Mouse (Mus musculus): ENCODE data around the gene Unc119b. TPM values are rescaled to one million over a fixed set of nuclear protein-coding genes. Genes with fewer than 3 reads are reported as not detected.
"Not testable (repeated sequence)": the region's sequence is repeated elsewhere in the genome, so short reads cannot be mapped to it uniquely, and the experiment has no call there.

The Unc119b gene
- polyA plus RNA-seq, 1 experiment from 2014 or later = 17.6 TPM

DNA sequence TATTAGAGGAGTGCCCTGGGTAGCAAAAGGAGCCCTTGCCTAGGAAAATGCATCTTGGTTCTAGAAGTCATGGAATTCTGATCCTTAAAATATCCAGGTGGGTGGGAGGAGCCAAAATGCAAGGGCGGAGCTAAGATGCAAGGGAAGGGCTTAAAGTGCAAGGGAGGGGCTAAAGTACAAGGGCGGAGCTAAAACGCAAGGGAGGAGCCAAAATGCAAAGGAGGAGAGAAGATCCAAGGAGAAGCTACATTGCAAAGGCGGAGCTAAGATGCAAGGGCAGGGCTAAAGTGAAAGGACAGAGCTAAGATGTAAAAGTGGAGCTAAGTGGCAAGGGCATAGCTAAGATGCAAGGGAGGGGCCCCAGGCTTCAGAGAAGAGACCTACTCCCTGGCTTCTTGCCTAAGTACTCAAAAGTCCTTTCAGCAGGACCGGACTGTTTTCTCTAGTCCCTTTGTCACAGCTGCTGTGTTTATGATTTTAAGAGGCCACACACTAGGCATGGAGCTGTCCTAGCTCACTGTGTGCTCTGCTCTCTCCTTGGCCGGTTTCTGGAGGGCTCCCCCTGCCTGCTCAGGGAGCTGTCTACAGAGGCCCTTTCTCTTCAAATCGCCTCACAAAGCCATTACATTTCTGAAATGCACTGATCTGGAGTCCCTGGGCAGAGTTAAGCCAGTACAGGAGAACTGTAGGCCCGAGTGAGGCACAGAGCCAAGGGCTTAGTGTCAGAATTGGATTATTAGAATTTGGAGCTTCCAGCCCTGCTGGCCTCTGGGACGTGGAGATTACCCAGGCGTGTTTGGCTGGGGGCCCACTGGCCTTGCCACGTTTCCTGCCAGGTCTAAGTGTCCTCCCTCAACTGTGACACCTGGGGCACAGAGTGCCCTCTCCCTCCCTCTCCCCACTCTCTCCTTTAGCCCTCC is 31.4 kb upstream of the Unc119b start:
- Histone ChIP-seq H3K9me3 (replicated peaks) (no peaks in the 10 kb centered on the region), H3K4me1 (peaks cover 42% of the 10 kb centered on the region), H3K9ac (no peak overlapping the region), H3K36me3 (no peaks in the 10 kb centered on the region), H3K27me3 (replicated peaks) (no peaks in the 10 kb centered on the region), H3K4me2 (no peak overlapping the region), H3K4me3 (no peak overlapping the region), H3K27ac (peak overlapping the region; percentile 20; the same call in 1 of the 2 replicates)
- ATAC-seq = no peak
- WGBS (ENCODE audit: insufficient replicate concordance) = 58% methylated on average over 11 of the region's 11 CpGs

DNA sequence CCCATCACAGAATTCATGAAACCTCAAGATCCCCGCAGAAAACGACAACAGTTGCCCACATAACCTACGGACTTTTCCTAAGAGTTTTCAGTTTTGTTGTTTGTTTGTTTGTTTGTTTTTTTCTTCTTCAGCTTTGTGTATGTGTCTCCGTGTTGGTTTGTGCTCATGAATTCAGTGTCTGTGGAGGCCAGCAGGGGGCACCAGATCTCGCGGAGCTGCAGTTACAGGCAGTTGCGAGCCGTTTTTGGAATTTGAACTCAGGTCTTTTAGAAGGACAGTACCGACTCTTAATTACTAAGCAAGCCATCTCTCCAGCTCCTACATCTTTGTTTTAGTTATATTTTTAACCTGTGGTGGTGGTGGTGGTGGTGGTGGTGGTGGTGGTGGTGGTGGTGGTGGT is 30.6 kb upstream of the Unc119b start:
- no peak overlapping the region for H3K27ac ChIP-seq
- no peak overlapping the region for H3K4me3 ChIP-seq
- H3K27me3 ChIP-seq (replicated peaks) = no peaks in the 10 kb centered on the region
- H3K36me3 ChIP-seq = no peaks in the 10 kb centered on the region
- no peak for ATAC-seq
- 47% methylated on average over 9 of the region's 9 CpGs for WGBS (ENCODE audit: insufficient replicate concordance)
- H3K4me2 ChIP-seq = no peak overlapping the region
- H3K9me3 ChIP-seq (replicated peaks) = no peaks in the 10 kb centered on the region
- H3K4me1 ChIP-seq = peaks cover 50% of the 10 kb centered on the region
- H3K9ac ChIP-seq = no peak overlapping the region

DNA sequence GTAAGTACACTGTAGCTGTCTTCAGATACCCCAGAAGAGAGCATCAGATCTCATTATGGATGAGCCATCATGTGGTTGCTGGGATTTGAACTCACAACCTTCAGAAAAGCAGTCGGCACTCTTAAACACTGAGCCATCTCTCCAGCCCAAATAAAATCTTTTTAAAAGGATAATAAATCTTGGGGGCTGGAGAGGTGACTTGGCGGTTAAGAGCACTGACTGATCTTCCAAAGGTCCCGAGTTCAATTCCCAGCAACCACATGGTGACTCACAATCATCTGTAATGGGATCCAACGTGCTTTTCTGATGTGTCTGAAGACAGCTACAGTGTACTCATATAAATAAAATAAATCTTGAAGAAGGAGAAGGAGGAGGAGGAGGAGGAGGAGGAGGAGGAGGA is 29.7 kb upstream of the Unc119b start:
- not testable (repeated sequence) for H3K27me3 ChIP-seq (replicated peaks); H3K9ac ChIP-seq; H3K4me2 ChIP-seq; ATAC-seq; H3K27ac ChIP-seq; H3K9me3 ChIP-seq (replicated peaks); H3K4me3 ChIP-seq; H3K36me3 ChIP-seq
- 71% methylated on average over 4 of the region's 4 CpGs for WGBS (ENCODE audit: insufficient replicate concordance)
- H3K4me1 ChIP-seq = peaks cover 57% of the 10 kb centered on the region

DNA sequence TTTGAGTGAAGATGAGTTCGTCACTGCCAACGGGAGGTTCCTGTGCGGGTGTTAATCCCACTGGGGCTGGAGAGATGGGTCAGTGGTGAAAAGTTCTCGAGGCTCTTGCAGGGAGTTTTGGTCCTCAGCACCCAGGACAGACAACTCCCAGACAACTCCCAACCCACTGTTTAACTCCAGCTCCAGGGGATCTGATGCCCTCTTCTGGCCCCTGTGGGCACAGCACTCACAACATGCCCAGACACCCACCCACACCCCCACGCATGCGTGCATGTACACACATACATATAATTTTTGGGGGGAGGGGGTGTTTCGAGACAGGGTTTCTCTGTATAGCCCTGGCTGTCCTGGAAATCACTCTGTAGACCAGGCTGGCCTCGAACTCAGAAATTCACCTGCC is 28.8 kb upstream of the Unc119b start:
- 40% methylated on average over 8 of the region's 8 CpGs for WGBS (ENCODE audit: insufficient replicate concordance)
- H3K4me2 ChIP-seq = peak overlapping the region; percentile 19; the same call in 1 of the 2 replicates
- H3K4me3 ChIP-seq = no peak overlapping the region
- no peaks in the 10 kb centered on the region for H3K9me3 ChIP-seq (replicated peaks)
- no peak overlapping the region for H3K9ac ChIP-seq
- no peak overlapping the region for H3K27ac ChIP-seq
- H3K36me3 ChIP-seq = no peaks in the 10 kb centered on the region
- H3K4me1 ChIP-seq = peaks cover 65% of the 10 kb centered on the region
- ATAC-seq = no peak
- H3K27me3 ChIP-seq (replicated peaks) = no peaks in the 10 kb centered on the region

DNA sequence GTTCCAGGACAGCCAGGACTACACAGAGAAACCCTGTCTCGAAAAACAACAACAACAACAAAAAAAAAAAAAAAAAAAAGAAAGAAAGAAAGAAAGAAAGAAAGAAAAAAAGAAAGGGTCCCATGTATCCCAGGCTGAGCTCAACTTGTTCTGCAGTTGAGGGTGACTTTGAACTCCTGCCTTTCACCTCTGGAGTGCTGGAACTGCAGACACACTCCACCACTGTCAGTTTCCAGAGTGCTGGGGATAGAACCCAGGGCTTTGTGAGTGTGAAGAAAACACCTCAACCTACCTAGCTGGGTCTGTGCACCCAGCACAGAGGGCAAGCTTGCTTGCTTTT is 27.1 kb upstream of the Unc119b start:
- H3K9me3 ChIP-seq (replicated peaks); H3K27me3 ChIP-seq (replicated peaks); H3K4me3 ChIP-seq; H3K4me2 ChIP-seq; H3K36me3 ChIP-seq; ATAC-seq; H3K9ac ChIP-seq; H3K27ac ChIP-seq: not testable (repeated sequence)
- H3K4me1 ChIP-seq = peaks cover 61% of the 10 kb centered on the region
- 86% methylated on average over 1 of the region's 1 CpGs for WGBS (ENCODE audit: insufficient replicate concordance)

DNA sequence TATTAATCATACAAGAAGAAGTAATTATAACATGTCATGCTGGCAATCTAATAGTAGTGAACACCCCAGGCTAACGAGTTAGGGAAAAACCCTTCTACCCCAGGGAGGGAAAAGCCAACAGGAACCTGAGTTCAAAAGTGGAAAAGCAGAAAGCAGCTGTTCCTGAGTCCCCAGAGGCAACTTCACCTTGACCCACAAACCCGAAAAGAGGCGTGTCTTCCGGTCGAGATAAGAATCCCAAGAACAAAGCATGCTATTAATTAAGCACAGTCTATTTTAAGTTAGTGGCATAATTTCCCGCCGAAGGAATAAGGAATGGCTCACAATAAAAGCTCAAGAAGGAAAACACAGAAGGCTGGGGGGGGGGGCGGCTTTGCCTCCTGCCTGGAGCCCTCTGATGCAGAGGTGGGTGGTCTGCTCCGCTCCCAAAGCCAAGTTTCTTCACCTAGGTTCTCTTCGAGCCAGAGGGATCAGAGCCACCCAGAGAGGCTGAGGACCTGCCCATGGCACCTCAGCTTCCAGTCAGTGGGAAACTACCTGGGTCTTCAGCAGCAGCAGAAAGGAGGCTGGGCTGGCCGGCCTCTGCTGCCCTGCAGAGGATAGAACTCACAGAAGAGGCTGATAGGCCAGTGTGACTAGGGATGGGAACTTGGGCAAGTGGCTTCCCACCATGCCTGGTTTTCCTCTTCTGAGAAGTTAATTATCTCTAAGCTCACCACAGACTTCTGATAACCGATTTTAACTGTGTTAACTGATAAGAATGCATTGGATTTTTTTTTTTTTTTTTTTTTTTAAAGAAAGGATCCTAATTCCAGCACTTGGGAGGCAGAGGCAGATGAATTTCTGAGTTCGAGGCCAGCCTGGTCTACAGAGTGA is 26.5 kb upstream of the Unc119b start:
- no peak overlapping the region for H3K4me3 ChIP-seq
- no peaks in the 10 kb centered on the region for H3K9me3 ChIP-seq (replicated peaks)
- WGBS (ENCODE audit: insufficient replicate concordance) = 29% methylated on average over 13 of the region's 13 CpGs
- H3K9ac ChIP-seq = no peak overlapping the region
- H3K4me2 ChIP-seq = peak overlapping the region; percentile 31; the same call in 1 of the 2 replicates
- no peaks in the 10 kb centered on the region for H3K27me3 ChIP-seq (replicated peaks)
- no peaks in the 10 kb centered on the region for H3K36me3 ChIP-seq
- peaks cover 61% of the 10 kb centered on the region for H3K4me1 ChIP-seq
- H3K27ac ChIP-seq = no peak overlapping the region
- ATAC-seq = no peak

DNA sequence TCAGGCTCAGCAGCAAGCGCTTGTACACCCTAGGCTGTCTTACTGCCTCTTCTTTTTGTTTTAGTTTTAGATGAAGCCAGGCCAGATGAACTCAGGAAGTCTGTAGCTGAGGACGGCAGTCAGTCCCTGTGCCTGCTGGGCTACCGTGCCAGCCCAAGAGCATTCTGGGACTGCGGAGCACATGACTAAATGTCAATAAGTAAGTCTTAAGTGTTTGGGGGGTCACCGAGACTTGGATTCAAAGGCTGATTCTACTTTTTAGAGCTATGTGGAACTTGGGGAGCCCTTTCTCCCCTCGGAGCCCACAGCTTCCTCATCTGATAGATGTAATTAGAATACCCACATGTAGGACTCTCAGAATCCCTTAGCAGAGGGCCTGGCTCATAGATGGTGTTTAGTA is 25.9 kb upstream of the Unc119b start:
- no peak for ATAC-seq
- Histone ChIP-seq H3K4me2 (no peak overlapping the region; the same call in 1 of the 2 replicates), H3K36me3 (no peaks in the 10 kb centered on the region), H3K9me3 (replicated peaks) (no peaks in the 10 kb centered on the region), H3K27ac (no peak overlapping the region), H3K27me3 (replicated peaks) (no peaks in the 10 kb centered on the region), H3K4me3 (no peak overlapping the region), H3K9ac (no peak overlapping the region), H3K4me1 (peaks cover 62% of the 10 kb centered on the region)
- 59% methylated on average over 6 of the region's 6 CpGs for WGBS (ENCODE audit: insufficient replicate concordance)

DNA sequence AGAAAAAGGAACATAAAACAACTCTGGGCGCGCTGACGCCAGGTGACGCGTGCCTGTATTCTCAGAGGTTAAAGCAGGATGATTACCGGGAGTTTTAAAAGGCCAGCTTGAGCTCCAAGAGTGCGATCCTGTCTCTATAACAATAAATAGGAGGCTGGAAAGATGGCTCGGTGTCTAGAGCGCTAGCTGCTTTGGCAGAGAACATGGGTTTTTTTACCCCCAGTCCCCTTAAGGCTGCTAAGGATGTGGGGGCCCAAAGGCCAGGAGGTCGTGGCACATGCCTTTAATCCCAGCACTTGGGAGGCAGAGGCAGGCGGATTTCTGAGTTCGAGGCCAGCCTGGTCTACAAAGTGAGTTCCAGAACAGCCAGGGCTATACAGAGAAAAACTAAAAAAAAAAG is 24.4 kb upstream of the Unc119b start:
- H3K9me3 ChIP-seq (replicated peaks) = no peaks in the 10 kb centered on the region
- no peaks in the 10 kb centered on the region for H3K36me3 ChIP-seq
- H3K4me3 ChIP-seq = peak overlapping the region; percentile 92
- H3K4me2 ChIP-seq = peak overlapping the region; percentile 99
- H3K27me3 ChIP-seq (replicated peaks) = no peaks in the 10 kb centered on the region
- ATAC-seq = no peak
- peak overlapping the region; percentile 94 for H3K9ac ChIP-seq
- H3K27ac ChIP-seq = peak overlapping the region; percentile 89
- peaks cover 77% of the 10 kb centered on the region for H3K4me1 ChIP-seq
- 36% methylated on average over 12 of the region's 12 CpGs for WGBS (ENCODE audit: insufficient replicate concordance)

DNA sequence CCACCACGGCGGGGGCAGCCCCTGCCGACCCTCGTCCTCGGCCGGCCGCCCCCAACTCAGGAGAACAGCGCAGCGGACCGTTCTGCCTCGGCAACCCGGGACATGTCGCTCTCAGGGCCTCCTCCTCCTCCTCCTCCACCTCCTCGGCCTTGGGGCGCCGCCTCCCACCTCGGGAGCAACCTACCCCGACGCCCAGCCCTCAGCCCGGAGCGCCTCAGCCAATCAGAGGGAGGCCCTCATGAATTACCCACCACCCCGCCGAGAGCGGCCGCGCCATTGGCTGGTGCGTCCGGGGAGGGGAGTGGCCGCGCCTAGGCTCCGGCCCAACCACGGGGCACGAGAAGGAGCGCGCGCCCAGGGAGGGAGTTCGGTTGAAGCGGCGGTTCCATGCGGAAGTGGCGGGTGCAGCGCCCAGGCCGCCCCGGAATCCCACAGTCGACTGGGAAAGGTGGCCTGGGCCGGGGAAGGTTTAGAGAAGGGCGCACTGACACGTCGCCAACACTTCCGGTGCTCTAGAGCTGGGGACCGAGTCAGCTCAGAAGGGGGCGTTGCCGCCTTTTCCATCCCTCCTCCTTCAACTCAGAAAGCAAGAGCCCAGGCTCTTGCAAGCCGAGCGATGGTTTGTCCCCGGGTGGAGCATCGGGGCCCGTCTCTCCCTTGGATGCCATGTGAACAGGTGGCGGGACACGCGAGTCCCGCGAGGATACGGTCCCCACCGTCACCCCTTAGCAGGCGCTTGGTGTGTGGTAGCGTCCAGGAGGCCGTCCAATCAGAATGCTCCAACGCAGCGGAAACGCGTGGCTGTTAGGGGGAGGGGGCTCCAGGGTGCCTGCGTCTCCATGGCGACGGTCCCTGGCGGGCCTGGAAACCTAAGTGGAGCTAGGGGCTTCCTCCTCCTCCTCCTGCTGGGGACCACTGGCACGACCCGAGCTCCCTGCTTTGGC is 23.5 kb upstream of the Unc119b start, which contains the start of gene Mlec:
Gene Mlec, minus strand, starts transcription at position 140 of the 944 bp plus-strand sequence.
- Histone ChIP-seq H3K9me3 (replicated peaks) (no peaks in the 10 kb centered on the region), H3K36me3 (peaks cover 7% of the 10 kb centered on the region; the same call in 1 of the 2 replicates), H3K4me3 (peak within 1 kb of the TSS; percentile 92), H3K27ac (peak within 1 kb of the TSS; percentile 89), H3K4me1 (peaks cover 81% of the 10 kb centered on the region), H3K4me2 (peak within 1 kb of the TSS; percentile 99), H3K27me3 (replicated peaks) (no peaks in the 10 kb centered on the region), H3K9ac (peak within 1 kb of the TSS; percentile 94)
- WGBS (ENCODE audit: insufficient replicate concordance) = under 1% methylated on average over 71 of the region's 78 CpGs
- peak; percentile 97 for ATAC-seq

DNA sequence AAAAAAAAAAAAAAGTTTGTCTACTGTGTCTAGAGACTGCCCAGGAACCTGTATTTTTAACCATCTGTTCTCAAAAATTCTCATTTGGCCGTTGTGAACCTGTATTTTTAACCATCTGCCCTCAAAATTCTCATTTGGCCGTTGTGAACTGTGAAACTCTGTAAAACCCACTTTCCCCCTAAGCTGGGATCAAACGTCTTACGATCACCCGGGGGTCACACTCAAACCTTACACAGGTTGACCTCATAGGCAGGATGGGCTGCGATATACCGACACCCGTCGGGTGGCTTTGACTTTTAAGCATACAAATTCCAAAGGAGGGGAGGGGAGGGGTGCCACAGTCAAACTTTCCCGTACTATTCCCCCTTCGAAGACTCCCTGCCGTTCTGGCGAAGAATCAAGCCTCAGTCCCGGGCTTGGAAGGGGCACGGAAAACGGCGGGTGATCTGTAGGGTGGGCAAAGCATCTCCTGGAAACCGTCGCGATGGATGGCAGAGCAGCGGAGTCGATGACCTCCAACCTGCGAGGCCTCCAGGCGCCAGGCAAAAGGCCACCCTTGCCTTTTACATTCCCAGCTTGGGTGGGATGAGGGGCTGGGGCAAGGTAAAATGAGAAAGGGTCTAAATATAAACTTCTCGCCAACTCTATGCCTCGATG is 22.3 kb upstream of the Unc119b start:
- peaks cover 85% of the 10 kb centered on the region for H3K4me1 ChIP-seq
- H3K27me3 ChIP-seq (replicated peaks) = no peaks in the 10 kb centered on the region
- H3K9ac ChIP-seq = peak overlapping the region; percentile 94
- peak overlapping the region; percentile 99 for H3K4me2 ChIP-seq
- peak overlapping the region; percentile 92 for H3K4me3 ChIP-seq
- peaks cover 18% of the 10 kb centered on the region; the same call in 1 of the 2 replicates for H3K36me3 ChIP-seq
- peak overlapping the region; percentile 84 for H3K27ac ChIP-seq
- H3K9me3 ChIP-seq (replicated peaks) = no peaks in the 10 kb centered on the region
- no peak for ATAC-seq
- 1% methylated on average over 26 of the region's 26 CpGs for WGBS (ENCODE audit: insufficient replicate concordance)

DNA sequence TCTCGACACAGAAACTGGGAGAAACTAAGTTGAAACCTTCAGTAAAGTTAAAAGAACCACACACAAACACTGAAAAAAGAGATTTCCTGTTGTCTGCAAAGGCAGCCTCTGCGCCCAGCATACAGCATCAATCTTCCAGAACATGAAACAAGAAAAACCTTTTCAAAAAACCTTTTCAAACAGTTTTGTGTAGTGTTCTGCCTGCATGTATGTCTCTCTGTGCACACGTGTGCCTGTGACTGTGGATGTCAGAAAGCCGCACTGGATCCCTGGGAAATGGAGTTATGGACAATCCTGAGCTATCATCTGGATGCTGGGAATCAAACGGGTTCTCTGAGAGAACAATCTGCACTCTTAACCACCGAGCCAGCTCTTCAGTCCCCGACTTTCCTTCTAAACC is 21.6 kb upstream of the Unc119b start:
- peak overlapping the region; percentile 94; the same call in 1 of the 2 replicates for H3K9ac ChIP-seq
- 29% methylated on average over 7 of the region's 7 CpGs for WGBS (ENCODE audit: insufficient replicate concordance)
- ATAC-seq = no peak
- peaks cover 23% of the 10 kb centered on the region; the same call in 1 of the 2 replicates for H3K36me3 ChIP-seq
- H3K27ac ChIP-seq = peak overlapping the region; percentile 68; the same call in 1 of the 2 replicates
- H3K4me1 ChIP-seq = peaks cover 83% of the 10 kb centered on the region
- no peaks in the 10 kb centered on the region for H3K9me3 ChIP-seq (replicated peaks)
- peak overlapping the region; percentile 92 for H3K4me3 ChIP-seq
- H3K27me3 ChIP-seq (replicated peaks) = no peaks in the 10 kb centered on the region
- H3K4me2 ChIP-seq = peak overlapping the region; percentile 99

Data from liver, embryonic 12.5 days (tissue).